Mouse (Mus musculus) CD4-positive, CD25-positive, alpha-beta regulatory T cell, adult 2 months (primary cell): ENCODE measurements around the gene Cdh8.
"Not testable (repeated sequence)": the region's sequence is repeated elsewhere in the genome, so short reads cannot be mapped to it uniquely, and the experiment has no call there.

Experiments
- DNase-seq: peaks from one replicate; pipeline ENCODE4 v3.0.0-alpha.2; 2012; ENCODE audit warnings: low read depth, low spot score

Gene Cdh8

DNA sequence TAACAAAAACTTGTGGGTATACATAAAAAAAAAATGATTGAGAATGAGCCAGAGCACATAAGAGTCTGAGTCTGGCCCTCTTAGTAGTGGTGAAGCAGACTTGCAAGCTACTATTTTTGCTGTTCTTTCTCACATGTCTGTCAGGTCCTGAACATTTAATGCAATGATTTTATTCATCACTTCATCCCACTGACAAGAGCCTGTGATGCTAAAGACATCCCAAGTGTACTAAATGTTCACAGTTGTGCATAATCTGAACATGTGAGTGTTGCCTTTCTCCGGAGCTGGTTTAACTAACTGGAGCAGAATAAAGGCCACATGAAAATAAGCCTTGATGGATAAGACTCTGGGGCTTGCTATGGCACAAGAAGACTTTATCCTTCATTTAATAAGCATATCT is 131.2 kb downstream of the Cdh8 start:
- DNase-seq: no peak

DNA sequence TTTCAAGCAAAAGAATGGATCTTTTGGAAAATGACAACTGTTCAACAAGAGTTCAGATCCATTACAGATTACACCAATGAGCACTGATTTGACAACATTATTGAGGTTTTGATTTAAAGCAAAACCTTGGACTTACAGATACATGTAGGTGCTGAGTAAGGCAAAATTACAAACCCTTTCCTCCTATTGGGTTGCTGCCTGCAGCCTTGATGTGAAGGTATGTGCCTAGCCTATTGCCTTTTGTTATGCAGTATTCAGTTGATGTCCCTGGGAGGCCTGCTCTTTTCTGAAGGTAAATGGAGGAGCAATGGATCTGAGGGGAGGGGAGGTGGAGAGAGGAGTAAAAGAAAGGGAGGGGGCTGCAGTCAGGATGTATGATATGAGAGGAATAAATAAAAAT is 135.9 kb downstream of the Cdh8 start:
- no peak for DNase-seq

DNA sequence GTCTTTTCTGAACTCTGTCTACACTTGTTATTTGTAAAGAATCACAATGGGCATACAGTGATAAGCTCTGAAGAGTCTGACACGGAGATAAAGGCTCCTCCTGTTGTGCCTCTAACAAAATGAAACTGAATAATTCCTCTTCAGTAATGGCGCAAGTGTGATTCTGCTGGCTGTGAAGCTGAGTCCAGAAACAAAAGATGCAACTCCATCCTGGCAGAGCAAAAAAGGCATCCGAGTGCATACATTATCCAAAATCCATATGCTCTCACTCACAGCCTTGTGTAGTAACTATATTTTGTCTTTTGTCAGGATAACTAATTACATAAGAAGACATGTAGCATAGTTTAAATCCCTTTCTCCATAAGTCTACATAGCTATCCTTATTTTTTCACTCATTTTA is 149.1 kb downstream of the Cdh8 start:
- no peak for DNase-seq

DNA sequence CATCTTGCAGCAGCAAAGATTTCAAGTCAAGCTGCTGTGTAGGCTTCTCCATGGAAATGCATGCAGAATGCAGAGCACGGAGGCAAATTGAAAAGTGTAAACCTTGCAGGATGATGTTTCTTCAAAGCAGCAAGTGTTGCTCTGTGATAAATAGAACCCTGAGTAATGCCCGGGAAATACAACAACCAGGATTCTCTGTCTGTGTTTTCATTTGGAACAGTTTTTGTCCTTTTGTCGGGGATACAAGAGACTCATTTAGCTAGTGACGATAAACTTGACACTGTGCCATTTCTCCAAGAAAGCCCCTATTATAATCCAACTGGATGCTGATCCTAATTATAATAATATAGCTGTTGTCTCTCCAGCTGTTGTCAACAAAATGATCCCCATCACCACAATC is 181.9 kb downstream of the Cdh8 start:
- no peak for DNase-seq

DNA sequence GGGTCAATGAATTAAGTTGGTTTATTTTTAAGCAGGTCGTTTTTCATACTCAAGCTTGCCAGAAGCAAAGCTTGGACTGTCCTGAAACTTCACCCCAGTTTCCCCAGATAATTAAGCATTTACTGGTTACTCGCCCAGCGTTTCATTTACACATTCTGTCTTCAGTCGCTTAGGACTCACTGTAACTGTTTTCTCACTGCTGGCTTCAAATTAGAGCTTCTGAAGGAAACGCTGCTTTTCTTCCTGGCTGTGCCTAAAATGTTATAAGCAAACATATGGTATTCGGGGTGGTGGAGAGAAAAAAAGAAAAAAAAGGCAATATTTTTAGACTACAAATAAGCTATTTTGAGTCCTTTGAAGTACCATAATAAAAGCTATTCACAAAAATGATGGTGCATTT is 192.6 kb downstream of the Cdh8 start:
- DNase-seq: no peak

DNA sequence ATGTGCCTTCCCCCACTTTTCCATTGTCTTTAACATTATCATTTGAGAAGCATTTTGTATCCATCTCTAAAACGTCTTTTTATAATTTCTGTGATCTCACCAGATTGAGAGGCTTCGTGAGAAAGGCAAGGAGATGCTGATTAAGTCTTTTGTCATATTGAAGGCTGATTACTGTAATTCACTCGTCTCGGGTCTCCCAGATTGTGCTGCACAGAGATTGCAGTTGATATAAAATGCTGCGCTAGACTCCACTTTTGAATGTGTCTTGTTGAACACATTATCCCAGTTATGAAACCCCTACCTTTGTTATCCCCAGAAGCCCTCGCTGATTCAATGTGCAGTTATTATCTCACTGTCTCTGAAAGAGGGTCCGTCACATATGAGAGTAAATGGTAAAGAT is 211.1 kb downstream of the Cdh8 start:
- no peak for DNase-seq

DNA sequence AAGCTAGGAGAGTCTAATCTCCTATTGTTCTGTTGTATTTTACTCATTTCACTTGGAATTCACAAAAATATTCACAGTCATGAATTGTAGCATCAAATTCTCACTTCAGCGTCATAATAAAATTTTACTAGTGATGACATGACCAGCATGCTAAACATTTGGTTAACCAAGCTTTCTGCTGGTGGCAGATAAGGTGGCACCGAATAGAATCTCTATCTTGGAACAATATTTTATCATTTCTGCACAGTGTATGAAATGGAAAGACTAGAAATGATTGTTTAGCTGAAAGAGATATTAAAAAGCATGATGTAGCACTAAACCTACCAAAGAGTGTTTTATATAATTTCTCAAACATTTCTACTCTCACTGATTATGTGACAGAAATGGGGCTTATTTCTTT is 225.6 kb downstream of the Cdh8 start:
- DNase-seq: no peak

DNA sequence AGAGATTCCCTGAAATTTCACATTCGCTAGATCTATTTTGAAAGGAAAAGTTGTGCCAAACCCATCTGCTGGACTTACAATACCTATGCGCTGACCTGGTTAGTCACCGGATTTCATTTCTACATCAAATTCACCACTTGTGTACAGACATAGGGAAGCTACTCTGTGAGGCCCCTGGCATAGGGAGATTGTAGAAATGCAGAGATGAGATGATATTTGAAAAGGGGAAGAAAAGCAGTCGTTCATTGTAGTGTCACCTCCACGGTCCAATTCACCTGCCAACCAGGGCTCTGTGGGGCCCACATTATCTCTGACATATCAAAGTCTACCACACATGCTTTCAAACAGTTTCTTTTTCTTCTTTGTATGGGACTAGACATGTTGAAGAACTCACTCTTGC is 229.4 kb downstream of the Cdh8 start:
- no peak for DNase-seq

DNA sequence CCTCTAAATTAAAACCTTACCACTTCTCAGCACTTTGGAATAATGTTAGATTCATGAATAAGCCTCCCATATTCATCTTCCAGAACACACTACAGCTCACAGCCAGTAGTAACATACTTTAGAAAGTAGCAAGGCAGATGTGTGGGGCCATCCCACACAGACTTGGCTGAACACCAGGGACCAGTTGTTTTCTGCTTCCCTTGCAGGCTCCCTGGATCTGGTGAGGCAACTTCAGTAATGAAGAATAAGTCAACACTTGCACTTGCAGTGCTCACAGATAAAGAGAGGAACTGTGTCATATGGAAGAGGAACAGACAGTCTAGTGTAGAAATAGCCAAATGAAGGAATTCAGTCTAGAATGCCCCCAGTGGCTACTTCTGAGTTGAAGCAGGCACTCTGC is 232.1 kb downstream of the Cdh8 start:
- no peak for DNase-seq

DNA sequence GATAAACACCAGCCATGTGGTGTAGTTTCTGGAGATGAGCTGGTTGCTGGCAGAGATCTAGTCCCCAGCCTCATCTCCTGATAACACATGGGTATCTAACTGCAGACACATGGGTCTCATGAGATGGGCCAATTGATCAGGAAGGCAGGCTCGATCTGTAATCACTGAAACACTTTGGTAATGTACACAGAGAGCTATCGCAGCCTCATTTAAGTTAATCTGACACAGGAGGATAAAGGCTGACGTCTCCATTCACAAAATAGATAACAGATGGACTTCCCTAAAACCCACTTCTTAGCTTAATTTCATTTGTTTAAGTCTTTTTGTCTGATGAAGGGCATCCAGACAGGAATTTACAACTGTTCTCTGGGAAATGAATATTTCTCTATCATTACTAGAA is 249.3 kb downstream of the Cdh8 start:
- DNase-seq: no peak

DNA sequence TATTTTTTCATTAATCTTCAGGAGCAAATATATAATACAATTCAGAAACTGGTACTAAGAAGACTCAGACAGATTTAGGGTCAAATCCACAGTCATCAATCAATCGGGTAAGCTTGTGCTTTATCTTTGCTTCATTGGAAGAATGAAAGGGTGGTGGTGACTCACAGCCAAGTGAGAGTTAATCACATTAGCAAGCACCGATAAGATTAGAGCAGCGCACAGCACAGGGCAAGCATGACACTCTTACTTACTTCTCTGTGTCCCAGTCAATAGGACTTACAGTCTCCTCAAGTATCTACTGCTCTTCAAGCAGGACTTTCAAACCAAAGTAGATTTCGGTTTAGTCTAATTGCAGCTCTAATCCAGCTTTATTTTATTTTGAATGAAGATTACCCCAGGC is 254.6 kb downstream of the Cdh8 start:
- no peak for DNase-seq

DNA sequence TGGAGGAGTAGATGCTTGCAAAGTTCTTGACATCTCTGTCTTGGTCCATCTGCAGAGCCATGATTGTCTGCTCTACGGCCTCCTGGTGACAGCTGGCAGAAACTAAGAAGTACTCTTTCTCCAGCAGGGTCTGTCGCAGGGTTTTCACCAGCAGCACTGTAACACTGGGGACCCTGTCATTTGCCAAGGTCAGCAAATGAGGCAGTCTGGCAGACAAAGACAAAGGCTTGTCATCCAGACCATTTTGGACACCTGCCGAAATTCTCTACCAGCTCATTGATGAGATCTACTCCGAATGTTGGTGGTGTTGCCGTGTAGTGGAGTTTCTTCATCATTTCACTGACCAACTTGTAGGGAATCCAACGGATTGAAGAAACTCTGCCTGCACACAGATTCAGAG is 270.8 kb downstream of the Cdh8 start:
- no peak for DNase-seq

DNA sequence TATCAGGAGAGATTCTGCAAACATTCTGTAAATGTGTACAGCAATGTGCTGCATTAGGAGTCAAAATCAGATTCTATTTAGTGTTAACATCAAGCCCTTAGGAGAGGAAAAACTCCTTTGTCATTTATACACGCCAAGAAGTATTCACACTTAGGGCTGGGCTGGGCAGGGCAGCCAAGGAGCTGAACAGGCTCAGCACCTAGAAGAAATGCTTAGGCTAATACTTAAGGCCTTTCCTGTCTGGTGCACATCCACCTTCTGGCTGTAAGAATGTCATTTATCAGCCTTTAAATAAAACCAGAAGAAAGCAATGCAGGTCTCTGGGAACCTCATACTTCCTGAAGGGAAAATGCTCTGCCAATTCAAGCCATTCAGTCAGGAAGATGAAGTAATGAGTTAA is 271.5 kb downstream of the Cdh8 start:
- not testable (repeated sequence) for DNase-seq

DNA sequence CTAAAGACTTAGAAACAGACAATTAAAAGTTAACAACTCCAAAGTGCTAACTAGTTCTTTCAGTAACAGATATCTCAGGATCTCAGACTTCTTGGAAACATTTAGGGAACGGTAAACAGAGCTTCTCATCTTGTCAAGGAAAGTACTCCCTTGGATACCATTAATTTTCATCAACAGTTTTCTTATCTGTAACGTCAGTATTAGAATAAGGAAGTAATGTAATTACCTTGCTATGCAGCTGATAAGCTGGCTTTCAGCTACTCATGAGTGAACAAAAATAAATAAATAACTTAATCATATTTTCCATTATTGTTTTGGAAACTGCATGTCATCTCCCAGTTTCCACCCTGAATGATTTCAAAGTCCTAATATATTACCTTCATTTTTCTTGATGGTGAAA is 317.8 kb downstream of the Cdh8 start:
- DNase-seq: no peak

DNA sequence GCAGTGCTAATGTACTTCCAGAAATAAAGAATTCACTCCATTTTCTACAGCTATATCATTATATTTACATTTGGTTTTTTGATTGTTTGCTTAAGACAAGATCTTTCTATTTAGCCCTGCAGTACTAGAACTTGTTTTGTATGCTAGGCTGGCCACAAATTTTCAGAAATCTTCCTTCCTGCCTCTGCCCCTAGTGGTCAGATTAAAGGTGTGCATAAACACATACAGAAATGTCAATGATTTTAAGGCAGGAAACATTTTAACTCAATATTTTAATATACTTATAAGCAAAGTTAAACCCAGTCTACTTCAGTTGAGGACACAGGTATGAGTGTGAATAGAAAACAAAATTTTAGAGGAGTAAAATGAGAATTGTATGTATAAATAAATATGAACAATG is 364.9 kb downstream of the Cdh8 start:
- no peak for DNase-seq

DNA sequence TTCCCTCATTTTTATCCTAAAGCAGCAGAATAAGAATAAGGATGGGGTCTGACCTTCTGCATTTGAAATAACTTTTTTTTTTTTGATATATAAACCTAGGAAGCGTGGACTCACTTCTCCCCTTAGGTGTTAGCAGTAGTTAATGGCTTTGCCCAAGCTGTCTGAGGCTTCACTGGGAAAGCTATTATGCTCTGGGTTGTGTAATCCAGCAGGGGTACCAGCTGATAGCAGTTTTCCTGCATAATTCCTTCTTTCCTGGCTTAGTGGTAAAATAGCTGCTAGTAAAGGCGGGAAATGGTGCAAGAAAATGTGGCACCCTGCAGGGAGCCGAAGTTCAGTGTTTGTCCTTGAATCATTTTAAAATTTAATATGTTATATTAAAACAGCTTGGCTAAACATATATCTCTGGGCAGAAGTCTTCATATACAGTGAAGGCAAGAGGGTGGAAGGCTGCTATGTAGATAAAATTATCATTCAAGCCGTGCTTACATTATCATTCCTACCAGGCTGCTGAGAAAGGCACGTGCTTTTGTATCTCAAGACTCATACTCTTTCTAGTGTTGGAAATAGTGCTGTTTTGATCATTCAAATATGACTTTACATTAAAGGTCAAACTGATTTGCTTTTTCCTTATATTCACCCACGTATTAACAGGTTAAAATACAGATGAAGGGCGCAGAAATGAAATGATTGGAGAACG is 367.5 kb downstream of the Cdh8 start:
- DNase-seq: no peak

DNA sequence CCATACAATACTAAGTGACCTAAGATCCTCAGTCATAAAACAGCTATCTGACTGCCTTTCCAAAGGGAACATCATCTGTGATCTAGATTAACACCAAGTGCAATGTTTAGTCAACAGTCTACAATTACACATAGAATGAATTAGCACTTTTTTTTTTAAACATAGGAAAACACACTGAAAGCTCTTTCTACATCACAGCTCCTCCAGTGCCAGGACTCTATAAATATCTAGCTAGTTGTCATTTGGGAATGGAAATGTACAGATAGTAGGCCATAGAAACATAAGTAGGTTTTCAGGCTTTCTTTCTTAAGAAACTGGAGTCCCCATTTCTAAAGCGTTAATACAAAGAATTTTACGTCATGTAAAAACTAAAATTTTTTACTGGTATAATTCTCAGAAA is 375.8 kb downstream of the Cdh8 start:
- DNase-seq: no peak

DNA sequence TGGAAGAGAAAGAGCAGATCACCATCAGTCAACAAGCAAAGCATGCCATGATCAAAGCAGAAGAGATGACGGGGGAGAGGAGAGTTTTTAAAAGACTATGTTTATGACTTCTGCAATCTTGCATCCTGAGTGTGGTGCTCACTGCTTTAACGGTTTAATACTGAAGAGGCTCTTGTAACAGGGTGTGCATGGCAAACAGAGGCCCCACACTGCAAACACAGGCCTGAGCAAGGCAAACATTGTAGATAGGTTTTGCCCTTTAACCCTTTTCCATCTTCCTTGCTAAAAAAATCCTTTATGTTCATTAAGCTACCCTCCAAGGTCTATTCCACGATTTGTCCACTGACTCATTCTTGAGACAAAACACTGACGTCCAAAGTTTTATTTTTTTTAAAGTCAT is 385.2 kb downstream of the Cdh8 start:
- no peak for DNase-seq
